Mouse (Mus musculus): ENCODE results near the gene Cnot1.

- TF ChIP-seq CTCF (IDR thresholded peaks at IDR 0.05; ENCODE audit: extremely low read depth, insufficient read length, insufficient replicate concordance, low read depth, low read length): no peak
- peak; percentile 77; the same call in 1 of the 2 replicates for TF ChIP-seq POLR2A (IDR thresholded peaks at IDR 0.05; ENCODE audit: low read depth, low read length)
Observed at GRCm38 (mm10) chr8:95807861-95808260, 597 bp upstream of the Cnot1 start.
